Mouse (Mus musculus) bone marrow macrophage, adult 2 months (primary cell): Measurements from ENCODE around the gene Def6.

Source experiments
- CTCF ChIP-seq: IDR thresholded peaks from 2 replicates; pipeline ENCODE4 v1.5.1; 2012; ENCODE audit warnings: low read depth, mild to moderate bottlenecking, low read length, moderate library complexity
- POLR2A ChIP-seq: IDR thresholded peaks from 2 replicates; pipeline ENCODE4 v1.6.1; 2012; ENCODE audit warnings: mild to moderate bottlenecking, low read depth, low read length, borderline replicate concordance

DNA sequence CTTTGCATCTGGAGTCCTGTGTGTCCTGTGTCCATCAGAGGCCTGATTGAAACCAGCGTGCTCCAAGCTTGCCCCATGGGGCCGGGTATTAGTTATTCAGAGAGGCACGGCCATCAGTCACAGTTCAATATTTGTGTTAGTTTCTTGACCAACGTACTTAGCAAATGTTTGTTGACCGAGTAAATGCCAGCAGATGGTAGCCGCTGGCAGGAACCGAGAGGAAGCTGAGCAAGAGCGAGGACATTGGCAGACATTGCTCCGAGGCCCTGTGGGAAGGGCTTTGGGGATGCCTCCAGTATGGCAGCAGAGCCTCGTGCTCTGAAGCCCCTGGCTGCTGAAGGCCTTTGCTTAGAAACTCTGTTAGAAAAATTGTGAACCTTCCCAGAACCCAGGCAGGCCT is 70.1 kb downstream of the Def6 start:
- TF ChIP-seq CTCF (no peak), POLR2A (no peak)
